Mouse (Mus musculus) spleen, adult 2 months (tissue): ENCODE measurements around the gene Gfod1.

Source experiments
- CTCF ChIP-seq: fragments of 200-500 bp; IDR thresholded peaks from 2 replicates; pipeline ENCODE4 v1.5.1; 2011; ENCODE audit warnings: mild to moderate bottlenecking, inconsistent platforms; ENCODE audit not compliant: insufficient read depth, insufficient read length, insufficient replicate concordance; ENCODE audit errors: extremely low read depth
- POLR2A ChIP-seq: fragments of 200-500 bp; IDR thresholded peaks from 2 replicates; pipeline ENCODE4 v1.6.1; 2011; ENCODE audit warnings: low read depth, low read length, inconsistent platforms

GRCm38 (mm10) chr13:43217059-43217458 is 86.9 kb downstream of the Gfod1 start:
- TF ChIP-seq CTCF: no peak
- TF ChIP-seq POLR2A: no peak
